Mouse (Mus musculus): ENCODE measurements around the gene Ift172. TPM values are rescaled to one million over a fixed set of nuclear protein-coding genes. Genes with fewer than 3 reads are reported as not detected.
"Not testable (repeated sequence)": the region's sequence is repeated elsewhere in the genome, so short reads cannot be mapped to it uniquely, and the experiment has no call there.

Gene Ift172
- total RNA-seq, 2 experiments from 2014 or later = 67.7 to 68.2 TPM

DNA sequence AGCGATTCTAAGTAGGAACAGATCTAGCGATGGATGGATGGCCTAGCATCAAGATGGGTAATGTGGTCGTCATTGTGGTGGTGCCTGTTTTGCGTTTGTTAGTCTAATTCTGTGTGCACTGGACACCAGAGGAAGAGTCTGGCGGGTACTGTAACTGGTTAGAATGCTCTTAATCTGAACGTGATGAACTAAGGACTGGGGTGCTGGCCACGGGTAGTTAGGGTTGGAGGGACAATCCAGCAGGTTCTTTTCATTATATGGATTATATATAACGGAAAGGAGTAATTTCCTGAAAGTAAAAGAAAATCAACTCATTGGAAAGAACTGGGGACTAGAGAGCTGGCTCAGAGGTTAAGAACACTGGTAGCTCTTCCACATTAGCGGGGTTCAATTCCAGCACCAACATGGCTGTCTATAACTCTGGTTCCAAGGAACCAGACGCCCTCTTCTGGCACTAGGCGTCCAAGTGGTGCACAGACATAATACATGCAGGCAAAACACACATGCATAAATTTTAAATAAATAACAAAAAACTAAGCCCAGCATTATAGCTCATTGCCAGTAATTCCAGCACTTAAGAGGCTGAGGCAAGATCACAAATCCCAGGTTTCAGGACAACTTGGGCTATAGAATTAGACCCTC is 69.5 kb downstream of the Ift172 start:
- intact Hi-C loops (cut with DNase I) = loop anchor here (2.0 kb wide), 1 partner anchor 19 kb away; the partner anchor contains the start of genes Gm9970 and Nrbp1
- peak in 1 of 2 experiments; percentile 62 for DNase-seq (ENCODE audit: extremely low spot score in 1 of 2, low spot score in 2 of 2)

DNA sequence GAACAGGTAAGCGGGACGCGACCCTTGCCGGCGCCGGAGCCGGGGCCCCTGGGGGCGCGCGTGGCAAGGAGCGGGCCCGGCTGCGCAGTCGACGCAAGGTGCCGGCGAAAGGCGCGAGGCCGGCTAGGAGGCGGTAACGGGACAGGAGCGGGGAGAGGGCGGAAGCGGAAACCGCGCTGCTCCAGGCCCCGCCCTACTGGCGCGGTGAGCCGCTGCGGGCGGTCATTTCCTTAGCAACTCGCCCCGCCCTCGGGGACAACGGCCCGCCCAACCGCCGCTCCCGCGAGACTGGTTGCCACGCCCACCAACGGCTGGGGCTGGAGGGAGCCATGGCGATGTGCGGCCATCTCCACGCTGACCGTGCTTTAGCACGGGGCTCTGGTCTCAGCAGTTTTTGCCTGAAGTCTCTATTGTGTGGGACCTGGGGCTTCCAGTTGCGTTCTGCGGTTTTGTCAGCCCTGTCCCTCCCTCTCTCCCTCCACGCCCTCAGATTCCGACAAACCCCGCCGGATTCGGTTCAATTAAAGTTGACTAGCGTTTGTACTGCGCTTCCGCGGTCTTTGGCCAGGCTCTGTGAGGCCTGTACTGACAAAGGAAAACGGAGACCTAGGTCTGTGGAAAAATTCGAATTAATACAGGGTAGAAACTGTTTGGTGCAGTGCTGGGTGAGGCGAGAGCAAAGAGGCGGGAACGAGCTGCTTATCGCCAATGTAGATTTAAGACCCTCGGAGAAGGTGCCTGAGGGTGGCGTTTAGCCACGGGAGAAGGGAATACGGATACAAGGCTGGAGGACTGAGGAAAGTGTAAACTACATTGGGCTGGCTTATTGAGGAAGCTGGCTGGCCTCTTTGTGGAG is 70.2 kb downstream of the Ift172 start, which contains the start of gene Ppm1g:
Ppm1g (minus strand) TSS at position 240 of the 856 bp plus-strand sequence.
- DNase-seq (ENCODE audit: extremely low spot score in 1 of 2, low spot score in 2 of 2) = peak; percentile 94 to 98
- intact Hi-C loops (cut with DNase I) = loop anchor here (2.0 kb wide), 1 partner anchor 20 kb away; the partner anchor contains the start of genes Gm9970 and Nrbp1

DNA sequence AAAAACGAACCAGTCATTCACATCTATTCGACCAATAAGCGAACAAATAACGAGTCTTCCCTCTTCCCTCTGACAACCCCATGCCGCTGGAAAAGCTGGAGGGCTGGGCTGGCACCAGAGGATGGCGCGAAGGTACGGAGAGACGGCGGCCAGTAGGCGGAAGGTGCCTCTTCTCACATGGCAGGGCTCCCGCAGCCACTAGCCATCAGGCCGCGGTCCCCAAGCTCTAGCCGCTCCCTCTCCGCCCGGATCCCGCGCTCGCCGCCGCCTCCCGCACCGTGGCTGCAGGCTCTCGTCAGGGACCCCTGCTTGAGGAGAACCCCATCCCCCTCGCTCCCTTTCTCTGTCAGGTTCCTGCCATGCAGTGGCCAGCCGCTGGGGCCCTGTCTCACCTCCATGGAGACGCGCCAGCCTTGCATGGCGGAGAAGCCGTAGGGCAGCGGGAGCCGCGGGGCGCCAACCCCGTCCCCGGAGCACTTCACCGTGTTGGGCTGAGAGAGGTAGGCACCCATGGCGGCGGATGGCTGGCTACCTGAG is 70.9 kb downstream of the Ift172 start:
- peak in 1 of 2 experiments; percentile 81 for DNase-seq (ENCODE audit: extremely low spot score in 1 of 2, low spot score in 2 of 2)
- intact Hi-C loops (cut with DNase I) = loop anchor here (2.0 to 5.0 kb wide), 2 partner anchors 21 to 107 kb away; partner anchors contain the start of genes Gm9970 and Nrbp1

DNA sequence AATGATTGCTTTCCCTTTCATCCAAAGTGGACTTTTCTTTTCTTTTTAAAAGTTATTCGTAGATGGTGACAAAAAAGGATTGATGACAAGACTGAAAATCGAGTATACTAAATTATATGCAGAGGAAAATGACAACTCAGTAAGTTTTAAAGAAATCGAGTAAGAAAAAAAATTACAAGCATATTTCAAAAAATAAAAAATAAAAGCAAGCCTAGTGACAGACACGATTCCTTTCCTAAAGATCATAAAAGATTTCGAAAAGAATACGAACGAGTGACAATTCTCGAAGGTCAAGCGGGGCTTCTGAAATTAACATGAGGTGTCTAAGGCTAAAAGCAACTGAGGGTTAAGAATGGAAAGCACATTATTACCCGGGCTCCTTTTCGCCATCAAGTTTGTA is 71.4 kb downstream of the Ift172 start:
- DNase-seq (ENCODE audit: extremely low spot score in 1 of 2, low spot score in 2 of 2) = no peak
- intact Hi-C loops (cut with DNase I) = loop anchor here (5.0 kb wide), 1 partner anchor 108 kb away; no protein-coding TSS in a partner anchor

DNA sequence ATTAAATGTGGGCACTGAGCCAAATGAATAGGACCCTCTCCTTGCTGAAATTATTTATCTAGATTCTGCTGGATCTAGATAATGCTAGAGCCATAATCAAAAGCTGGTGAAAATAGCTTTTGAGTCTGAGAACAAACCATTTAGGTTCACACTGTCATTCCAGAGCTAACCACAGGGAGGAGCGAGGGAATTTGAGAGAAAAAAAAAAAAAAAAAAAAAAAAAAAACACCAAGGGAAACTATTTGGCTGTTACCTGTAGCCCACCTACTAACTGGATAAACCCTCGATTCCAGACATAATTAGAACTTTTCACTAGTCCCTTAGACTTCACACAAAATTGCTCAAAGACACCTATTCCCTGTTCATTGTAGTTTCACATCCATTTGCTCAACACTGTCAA is 71.8 kb downstream of the Ift172 start:
- intact Hi-C loops (cut with DNase I) = loop anchor here (5.0 kb wide), 1 partner anchor 108 kb away; no protein-coding TSS in a partner anchor
- DNase-seq (ENCODE audit: extremely low spot score in 1 of 2, low spot score in 2 of 2) = no peak

DNA sequence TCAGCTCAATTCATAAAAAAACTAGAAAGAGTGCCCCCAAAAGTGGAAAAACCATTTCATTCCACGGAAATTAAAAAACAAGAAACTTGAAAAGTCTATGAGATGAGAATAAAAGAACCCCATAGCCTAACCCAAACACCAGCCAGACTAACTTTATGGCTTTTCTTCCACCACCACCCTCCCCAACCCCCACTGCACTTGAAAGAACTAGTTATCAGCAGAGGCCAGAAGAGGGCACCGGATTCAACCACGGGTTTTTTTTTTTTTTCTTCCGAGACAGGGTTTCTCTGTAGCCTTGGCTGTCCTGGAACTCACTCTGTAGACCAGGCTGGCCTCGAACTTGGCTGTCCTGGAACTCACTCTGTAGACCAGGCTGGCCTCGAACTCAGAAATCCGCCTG is 72.6 kb downstream of the Ift172 start:
- intact Hi-C loops (cut with DNase I) = loop anchor here (5.0 kb wide), 1 partner anchor 109 kb away; no protein-coding TSS in a partner anchor
- DNase-seq (ENCODE audit: extremely low spot score in 1 of 2, low spot score in 2 of 2) = no peak

DNA sequence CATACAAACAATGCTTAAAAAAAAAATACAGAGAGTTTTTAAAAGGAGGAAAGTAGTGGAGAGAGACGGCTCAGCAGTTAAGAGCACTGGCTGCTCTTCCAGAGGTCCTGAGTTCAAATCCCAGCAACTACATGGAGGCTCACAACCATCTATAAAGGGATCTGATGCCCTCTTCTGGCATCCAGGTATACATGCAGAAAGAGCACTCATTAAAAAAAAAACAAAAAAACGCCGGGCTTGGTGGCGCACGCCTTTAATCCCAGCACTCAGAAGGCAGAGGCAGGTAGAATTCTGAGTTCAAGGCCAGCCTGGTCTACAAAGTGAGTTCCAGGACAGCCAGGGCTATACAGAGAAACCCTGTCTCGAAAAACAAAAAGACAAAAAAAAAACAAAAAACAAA is 74.4 kb downstream of the Ift172 start:
- intact Hi-C loops (cut with DNase I) = loop anchor here (5.0 kb wide), 1 partner anchor 111 kb away; no protein-coding TSS in a partner anchor

DNA sequence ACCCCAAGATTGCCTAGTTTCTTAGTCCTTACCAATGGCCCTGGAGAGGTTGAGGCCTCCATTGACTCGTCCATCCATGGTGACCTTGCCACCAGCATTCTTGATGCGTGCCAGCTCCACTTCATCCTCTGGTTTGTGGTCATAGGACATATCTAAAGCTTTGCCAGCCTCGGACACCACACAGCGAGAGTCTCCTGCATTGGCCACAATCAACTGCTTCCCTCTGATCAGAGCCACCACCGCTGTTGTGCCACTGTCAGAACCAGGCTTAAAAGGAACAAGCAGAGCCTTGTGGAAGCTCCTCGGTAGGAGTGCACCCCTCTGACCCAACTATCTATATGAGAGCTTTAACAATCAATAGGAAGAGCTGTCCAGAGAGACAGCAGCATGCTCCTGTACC is 86.5 kb downstream of the Ift172 start:
- intact Hi-C loops (cut with DNase I) = no loop called here
- no peak for DNase-seq (ENCODE audit: extremely low spot score in 1 of 2, low spot score in 2 of 2)

More for the DNA sequence above, 74.4 kb downstream of the Ift172 start:
- DNase-seq (ENCODE audit: extremely low spot score in 1 of 2, low spot score in 2 of 2) = not testable (repeated sequence)

DNA sequence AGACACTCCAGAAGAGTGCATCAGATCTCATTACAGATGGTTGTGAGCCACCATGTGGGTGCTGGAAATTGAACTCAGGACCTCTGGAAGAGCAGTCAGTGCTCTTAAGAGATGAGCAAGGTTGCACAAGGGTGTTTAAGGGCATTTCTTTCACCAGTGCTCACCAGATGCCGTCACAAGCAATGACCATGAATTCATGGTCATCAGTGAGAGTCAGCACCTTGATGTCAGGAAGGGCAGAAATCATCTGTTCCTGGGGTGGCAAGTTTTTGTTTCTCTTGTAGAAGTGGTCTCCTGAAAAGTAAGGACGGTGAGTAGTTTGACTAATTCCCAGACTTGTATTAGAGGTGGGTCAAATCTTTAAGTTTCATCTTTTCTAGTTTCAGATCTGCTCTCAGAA is 87.0 kb downstream of the Ift172 start:
- no peak for DNase-seq (ENCODE audit: extremely low spot score in 1 of 2, low spot score in 2 of 2)
- intact Hi-C loops (cut with DNase I) = no loop called here

Other genes with a start within 250 kb of the Ift172 start
- gene Atraid, start 242.8 kb downstream of the Ift172 start, total RNA-seq (2021) = 10 to 100 TPM; 72.4 to 77.2 TPM
- gene Slc5a6, start 242.2 kb downstream of the Ift172 start, total RNA-seq (2021) = 10 to 100 TPM; 15.3 to 16.5 TPM
- gene Cad, start 236.3 kb downstream of the Ift172 start, total RNA-seq (2021) = 10 to 100 TPM; 21.5 to 25.4 TPM
- gene Dnajc5g, start 184.8 kb downstream of the Ift172 start, total RNA-seq (2021) = not detected
- gene Slc30a3, start 182.9 kb downstream of the Ift172 start, total RNA-seq (2021) = 100 to 1,000 TPM; 101 to 118 TPM
- under 1 TPM; 0.86 to 0.97 TPM for gene Trim54, start 174.4 kb downstream of the Ift172 start, total RNA-seq (2021)
- gene Ucn, start 152.3 kb downstream of the Ift172 start, total RNA-seq (2021) = 1 to 10 TPM; 1.1 TPM
- gene Mpv17, start 136.9 kb downstream of the Ift172 start, total RNA-seq (2021) = 10 to 100 TPM; 35.7 to 36.2 TPM
- 1 to 10 TPM; 1.6 to 3.9 TPM for gene Gm29609, start 111.2 kb downstream of the Ift172 start, total RNA-seq (2021)
- gene Gtf3c2, start 111.0 kb downstream of the Ift172 start, total RNA-seq (2021) = 10 to 100 TPM; 59.8 to 60.6 TPM
- gene Snx17, start 97.9 kb downstream of the Ift172 start, total RNA-seq (2021) = 10 to 100 TPM; 73.4 to 74.6 TPM
- gene Eif2b4, start 97.7 kb downstream of the Ift172 start, total RNA-seq (2021) = 10 to 100 TPM; 48.2 to 49.7 TPM
- 10 to 100 TPM; 25.0 to 26.5 TPM for gene Zfp513, start 88.8 kb downstream of the Ift172 start, total RNA-seq (2021)
- gene Ppm1g, start 70.4 kb downstream of the Ift172 start, total RNA-seq (2021) = 100 to 1,000 TPM; 108 TPM
- gene Nrbp1, start 50.3 kb downstream of the Ift172 start, total RNA-seq (2021) = 10 to 100 TPM; 73.0 to 77.3 TPM
- gene Gm9970, start 49.9 kb downstream of the Ift172 start, total RNA-seq (2021) = not detected
- gene Krtcap3, start 39.4 kb downstream of the Ift172 start, total RNA-seq (2021) = 1 to 10 TPM; 2.4 to 2.6 TPM
- 100 to 1,000 TPM; 165 to 166 TPM for gene Fndc4, start 5.0 kb upstream of the Ift172 start, total RNA-seq (2021)
- gene Gckr, start 6.3 kb upstream of the Ift172 start, total RNA-seq (2021) = under 1 TPM in 1 of 2 experiments, not detected in 1; 0.14 TPM
- gene Zfp512, start 161.3 kb upstream of the Ift172 start, total RNA-seq (2021) = 10 to 100 TPM; 58.2 to 60.8 TPM
- under 1 TPM; 0.13 to 0.20 TPM for gene 4930548H24Rik, start 194.6 kb upstream of the Ift172 start, total RNA-seq (2021)
- 10 to 100 TPM; 37.5 to 40.5 TPM for gene Gpn1, start 203.6 kb upstream of the Ift172 start, total RNA-seq (2021)
- 10 to 100 TPM; 41.9 to 47.4 TPM for gene Slc4a1ap, start 235.9 kb upstream of the Ift172 start, total RNA-seq (2021)
- gene Supt7l, start 236.7 kb upstream of the Ift172 start, total RNA-seq (2021) = 10 to 100 TPM; 14.9 to 17.8 TPM